Mouse (Mus musculus) thymus, adult 2 months (tissue): Measurements from ENCODE around the gene Hdac4. TPM values are rescaled to one million over a fixed set of nuclear protein-coding genes. Genes with fewer than 3 reads are reported as not detected.

Experiments
- DNase-seq: peaks from one replicate; pipeline ENCODE4 v3.0.0; 2021
- H3K27ac ChIP-seq: fragments of 200-500 bp; 2 replicates; pipeline ENCODE4 v1.5.1; 2012; ENCODE audit warnings: low read length, control low read depth; ENCODE audit not compliant: control insufficient read depth, insufficient read depth
- H3K27me3 ChIP-seq: fragments of 200-500 bp; 2 replicates; pipeline ENCODE4 v1.6.1; 2012; ENCODE audit warnings: mild to moderate bottlenecking, low read length, moderate library complexity, mixed read lengths; ENCODE audit not compliant: control insufficient read depth, insufficient read depth
- H3K36me3 ChIP-seq: fragments of 200-500 bp; 2 replicates; pipeline ENCODE4 v1.6.1; 2012; ENCODE audit warnings: mild to moderate bottlenecking, low read length, moderate library complexity; ENCODE audit not compliant: control insufficient read depth, insufficient read depth
- H3K4me1 ChIP-seq: fragments of 200-500 bp; replicated peaks from 2 replicates; pipeline ENCODE4 v1.6.1; 2012; ENCODE audit warnings: low read length; ENCODE audit not compliant: control insufficient read depth, insufficient read depth
- H3K4me3 ChIP-seq: fragments of 200-500 bp; 2 replicates; pipeline ENCODE4 v1.5.1; 2012; ENCODE audit warnings: mild to moderate bottlenecking, low read length, control low read depth, moderate library complexity; ENCODE audit not compliant: control insufficient read depth, insufficient read depth
- CTCF ChIP-seq: fragments of 200-500 bp; IDR thresholded peaks from 2 replicates; pipeline ENCODE4 v1.5.1; 2012; ENCODE audit warnings: mild to moderate bottlenecking, control low read depth, low read length, moderate library complexity, borderline replicate concordance; ENCODE audit not compliant: control insufficient read depth, poor library complexity, insufficient read depth; ENCODE audit errors: extremely low read depth
- POLR2A ChIP-seq: fragments of 200-500 bp; IDR thresholded peaks from 2 replicates; pipeline ENCODE4 v1.6.1; 2012; ENCODE audit warnings: mild to moderate bottlenecking, low read length, control low read depth, moderate library complexity; ENCODE audit not compliant: control insufficient read depth, poor library complexity, insufficient read depth; ENCODE audit errors: extremely low read depth
- WGBS: fragments of 180-500 bp; shearing (Covaris S2); methylation state at CpG from one replicate; pipeline ENCODE4 v1.1.7; 2018; 5-methylcytosine and 5-hydroxymethylcytosine counted together
- polyA plus RNA-seq: library from polyadenylated mRNA; depleted of rRNA; stranded (reverse); fragments of >200 nt; gene quantifications from 2 replicates; pipeline ENCODE4 v1.2.3, GENCODE M21; 2012

Hdac4 gene
- polyA plus RNA-seq, 1 experiment, result 33.2 TPM

DNA sequence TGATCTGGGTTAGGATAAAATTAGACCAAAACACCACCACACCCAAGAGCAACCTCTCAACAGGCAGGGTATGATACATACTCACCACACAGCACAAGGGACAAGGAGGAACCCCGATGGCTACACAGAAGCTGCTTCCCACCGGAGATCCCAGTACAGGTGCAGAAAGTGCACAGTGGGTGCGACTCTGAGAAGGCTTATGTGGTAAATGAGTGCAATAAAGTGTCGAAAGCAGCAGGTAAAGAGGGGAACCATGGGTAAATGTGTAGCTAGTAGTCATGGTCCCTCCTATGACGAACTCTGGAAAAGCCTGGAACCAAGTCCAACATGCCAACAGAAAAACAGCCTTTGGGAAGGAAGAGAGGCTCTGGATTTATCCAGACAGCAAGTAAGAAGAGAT, 77.9 kb downstream of the Hdac4 start:
- no peaks in the 10 kb centered on the region for H3K27me3 ChIP-seq
- peaks cover 14% of the 10 kb centered on the region for H3K4me1 ChIP-seq
- H3K27ac ChIP-seq, result no peak overlapping the region
- 95% methylated on average over 5 of the region's 5 CpGs for WGBS
- H3K36me3 ChIP-seq, result no peaks in the 10 kb centered on the region
- DNase-seq, result no peak
- no peak overlapping the region for H3K4me3 ChIP-seq
- TF ChIP-seq POLR2A, result no peak
- no peak for TF ChIP-seq CTCF

DNA sequence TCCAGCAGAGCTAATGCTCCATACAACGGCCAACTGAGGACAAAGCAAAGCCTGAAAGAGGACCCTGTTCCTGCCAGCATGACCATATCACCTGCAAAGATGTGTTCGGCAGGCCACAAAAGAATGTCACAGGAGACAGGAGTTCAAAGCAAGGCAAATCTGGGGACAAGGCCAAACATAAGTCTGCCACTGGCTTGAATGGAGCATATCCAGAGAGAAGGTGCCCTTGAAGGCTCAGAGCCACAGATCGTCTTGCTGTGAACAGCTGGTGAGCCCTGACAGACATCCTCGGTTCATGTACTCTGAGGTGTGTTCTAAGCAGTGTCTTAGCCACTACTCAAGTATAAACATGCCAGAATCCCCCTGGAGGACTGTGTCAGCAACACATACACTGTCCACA, 79.3 kb downstream of the Hdac4 start:
- TF ChIP-seq CTCF, result no peak
- no peak for TF ChIP-seq POLR2A

GRCm38 (mm10) chr1:92114091-92114490, 81.4 kb downstream of the Hdac4 start:
- Histone ChIP-seq H3K36me3 (no peaks in the 10 kb centered on the region), H3K4me1 (peaks cover 7% of the 10 kb centered on the region; the same call in 1 of the 2 replicates), H3K27me3 (no peaks in the 10 kb centered on the region), H3K27ac (no peak overlapping the region), H3K4me3 (no peak overlapping the region)
- no peak for TF ChIP-seq POLR2A
- TF ChIP-seq CTCF, result no peak
- WGBS, result 90% methylated on average over 3 of the region's 3 CpGs
- no peak for DNase-seq

More for the DNA sequence above, 79.3 kb downstream of the Hdac4 start:
- Histone ChIP-seq H3K27ac (no peak overlapping the region), H3K36me3 (no peaks in the 10 kb centered on the region), H3K4me3 (no peak overlapping the region), H3K4me1 (peaks cover 12% of the 10 kb centered on the region; the same call in 1 of the 2 replicates), H3K27me3 (no peaks in the 10 kb centered on the region)
- WGBS, result 84% methylated on average over 4 of the region's 4 CpGs
- DNase-seq, result no peak

DNA sequence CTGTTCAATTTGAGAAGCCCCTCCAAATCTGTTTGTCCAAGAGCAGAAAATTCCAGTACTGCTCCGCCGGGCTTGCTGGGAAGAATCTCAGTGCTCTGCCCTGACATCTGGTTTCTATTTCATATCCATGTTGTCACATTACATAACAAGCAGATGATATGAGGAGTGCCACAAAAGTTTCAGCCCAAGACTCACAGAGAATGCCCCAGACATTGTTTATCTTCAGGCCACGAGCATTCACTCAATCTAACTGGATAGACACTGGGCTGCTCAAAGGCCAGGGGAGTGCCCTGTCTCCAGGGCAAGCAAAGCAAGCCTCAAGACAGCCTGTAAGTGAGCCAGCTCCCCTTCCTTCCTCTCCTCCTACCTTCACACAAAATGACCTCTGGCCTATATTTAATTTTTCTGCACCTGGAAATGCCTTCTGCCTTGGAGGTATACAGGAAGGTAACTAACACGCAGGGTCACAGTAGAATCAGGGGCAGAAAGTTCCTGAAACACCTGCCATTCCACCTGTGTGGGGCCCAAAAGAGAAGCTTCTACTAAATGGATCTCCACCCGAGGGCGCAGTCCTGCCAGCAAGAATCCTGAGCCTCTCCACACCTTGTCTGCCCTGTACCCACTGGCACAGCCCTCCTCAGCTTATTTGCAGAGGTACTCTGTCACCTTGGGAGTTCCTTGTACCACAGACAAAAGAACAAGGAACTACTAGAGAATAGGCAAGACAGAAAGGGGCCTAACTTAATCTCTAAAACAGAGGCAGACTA, 82.1 kb downstream of the Hdac4 start:
- no peak overlapping the region for H3K4me3 ChIP-seq
- TF ChIP-seq POLR2A, result no peak
- H3K27ac ChIP-seq, result no peak overlapping the region
- H3K4me1 ChIP-seq, result 0 out of 2 replicates have a peak, but pooled peaks cover 4% of the 10 kb centered on the region
- no peaks in the 10 kb centered on the region for H3K36me3 ChIP-seq
- no peak for DNase-seq
- no peaks in the 10 kb centered on the region for H3K27me3 ChIP-seq
- 81% methylated on average over 6 of the region's 6 CpGs for WGBS

- DNase-seq, result no peak
- H3K27me3 ChIP-seq, result no peaks in the 10 kb centered on the region
- no peaks in the 10 kb centered on the region for H3K36me3 ChIP-seq
- 89% methylated on average over 5 of the region's 5 CpGs for WGBS
- H3K4me1 ChIP-seq, result 0 out of 2 replicates have a peak, but pooled peaks cover 4% of the 10 kb centered on the region
- TF ChIP-seq POLR2A (no peak), CTCF (no peak)
- H3K27ac ChIP-seq, result no peak overlapping the region
- no peak overlapping the region for H3K4me3 ChIP-seq
These were observed 82.9 kb downstream of the Hdac4 start for GRCm38 (mm10) chr1:92112591-92112990.

DNA sequence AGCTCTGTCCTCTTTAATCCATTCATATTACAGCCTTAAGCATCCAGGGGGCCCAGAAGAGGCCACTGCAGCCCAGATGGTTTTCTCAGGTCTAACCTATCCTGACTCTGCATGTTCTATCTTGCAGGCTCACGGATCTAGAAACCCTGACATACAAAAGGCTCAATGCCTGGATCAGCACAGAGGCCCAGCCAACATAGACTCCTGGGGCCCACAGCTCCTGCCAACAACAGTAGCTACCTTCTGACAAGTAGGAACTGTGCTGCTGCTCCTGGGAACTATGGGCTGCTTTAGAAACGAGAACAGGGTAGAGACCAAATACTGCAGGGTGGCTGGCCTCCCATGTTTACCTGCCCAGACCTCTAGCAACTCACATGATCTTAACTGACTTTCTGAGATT, 83.9 kb downstream of the Hdac4 start:
- WGBS, result 84% methylated on average over 2 of the region's 2 CpGs
- H3K27ac ChIP-seq, result no peak overlapping the region
- no peaks in the 10 kb centered on the region for H3K36me3 ChIP-seq
- H3K27me3 ChIP-seq, result no peaks in the 10 kb centered on the region
- TF ChIP-seq CTCF, result no peak
- TF ChIP-seq POLR2A, result no peak
- no peak overlapping the region for H3K4me3 ChIP-seq
- H3K4me1 ChIP-seq, result 0 out of 2 replicates have a peak, but pooled peaks cover 4% of the 10 kb centered on the region
- DNase-seq, result no peak
